In the genomic region with DNA sequence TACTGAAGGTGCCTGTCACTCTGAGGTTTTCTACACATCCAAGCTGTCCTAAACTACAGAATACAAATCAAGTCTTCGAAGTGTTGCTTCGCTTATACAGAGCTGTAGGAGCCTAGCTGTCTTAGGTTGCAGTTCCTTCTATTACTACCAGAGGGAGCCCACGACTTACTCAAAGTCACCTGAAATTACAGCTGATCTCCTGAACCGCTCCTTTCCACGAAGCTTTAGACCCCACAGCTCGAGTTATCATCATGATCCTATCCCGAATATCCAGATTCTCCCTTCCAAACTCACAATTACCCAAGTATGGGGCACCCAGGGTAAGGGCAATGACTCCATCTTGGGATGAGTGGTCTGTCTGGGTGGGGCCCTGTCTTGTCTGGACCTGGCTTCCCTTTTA, we compare ENCODE assay signal across 8 mouse cellular contexts. TPM values are rescaled to one million over a fixed set of nuclear protein-coding genes. Genes with fewer than 3 reads are reported as not detected.
DNase-seq lines count a peak whose midpoint lies in the region; ATAC-seq and TF ChIP-seq lines count a peak whose summit lies in the region.

No protein-coding gene starts in this region.

- TF ChIP-seq CTCF in E14TG2a.4 (conservative IDR thresholded peaks at IDR 0.05; ENCODE audit: low read length): peak; percentile 43

- no peak overlapping the region for H3K27ac ChIP-seq in midbrain, embryonic 13.5 days

- intact Hi-C loops in heart, postnatal 10 days (cut with DNase I): loop anchor here (2.0 kb wide), 1 partner anchor 343 kb away; no protein-coding TSS in a partner anchor

- peak; percentile 62 for DNase-seq in 416B (ENCODE audit: low read depth)
- DNase-seq in cerebellum, postnatal 36 days: peak; percentile 48 to 70
- DNase-seq in heart, postnatal 10 days: peak; percentile 55 to 63
- DNase-seq in layer of hippocampus, postnatal 10 days (ENCODE audit: low spot score in 2 of 2): peak; percentile 38 to 57
- no peak for DNase-seq in gastrocnemius, postnatal 10 days
- no peak for DNase-seq in gastrocnemius, adult 8-10 months (ENCODE audit: low spot score in 2 of 2)

- peak; percentile 43 for ATAC-seq in midbrain, embryonic 13.5 days

- peak overlapping the region; percentile 36; the same call in 1 of the 2 replicates for H3K9ac ChIP-seq in midbrain, embryonic 13.5 days (replicated peaks)

- H3K4me3 ChIP-seq in E14TG2a.4 (replicated peaks; ENCODE audit: low read length): no peak overlapping the region
- H3K4me3 ChIP-seq in midbrain, embryonic 13.5 days (replicated peaks): no peak overlapping the region

- 23% methylated on average over 7 of the region's 7 CpGs for whole genome bisulfite sequencing in midbrain, embryonic 13.5 days

- H3K9me3 ChIP-seq in E14TG2a.4 (ENCODE audit: low read length): no peaks in the 10 kb centered on the region
- H3K9me3 ChIP-seq in midbrain, embryonic 13.5 days: no peaks in the 10 kb centered on the region

- H3K27me3 ChIP-seq in E14TG2a.4 (ENCODE audit: insufficient read depth, low read length): peaks cover 12% of the 10 kb centered on the region
- H3K27me3 ChIP-seq in midbrain, embryonic 13.5 days: peaks cover 13% of the 10 kb centered on the region; the same call in 1 of the 2 replicates

- peaks cover 42% of the 10 kb centered on the region for H3K4me1 ChIP-seq in E14TG2a.4 (replicated peaks; ENCODE audit: low read depth, low read length)
- peaks cover 13% of the 10 kb centered on the region for H3K4me1 ChIP-seq in midbrain, embryonic 13.5 days (replicated peaks)

- H3K36me3 ChIP-seq in E14TG2a.4 (ENCODE audit: insufficient read depth, low read length): no peaks in the 10 kb centered on the region
- H3K36me3 ChIP-seq in midbrain, embryonic 13.5 days: no peaks in the 10 kb centered on the region

- peak overlapping the region; percentile 36 for H3K4me2 ChIP-seq in midbrain, embryonic 13.5 days (replicated peaks)

RNA-seq across cellular contexts. Expression of gene Fxyd2, which starts 12.3 kb away (rescaled TPM):
- total RNA-seq in heart, postnatal 10 days (2021): under 1 TPM; 0.60 to 0.92 TPM
- total RNA-seq in layer of hippocampus, postnatal 10 days (2021): 10 to 100 TPM in 1 of 2 experiments, 1 to 10 TPM in 1; 8.9 to 10.4 TPM
- 3.6 and 5.5 TPM in 2 replicates for polyA plus RNA-seq in midbrain, embryonic 13.5 days (2015; fragmentation: Nextera tagmentation; extraction: Ambion mirVana)
- total RNA-seq in gastrocnemius, postnatal 10 days (2021): 1 to 10 TPM; 1.4 to 1.6 TPM
- 1 to 10 TPM in 2 of 4 experiments, under 1 TPM in 1, not detected in 1; 0.88 to 3.6 (median 1.7) TPM for total RNA-seq in gastrocnemius, adult 8-10 months (2022)

RNA-seq across cellular contexts. Expression of gene Dscaml1, which starts 14.6 kb away (rescaled TPM):
- not detected for total RNA-seq in heart, postnatal 10 days (2021)
- 10 to 100 TPM; 67.0 to 72.6 TPM for total RNA-seq in layer of hippocampus, postnatal 10 days (2021)
- polyA plus RNA-seq in midbrain, embryonic 13.5 days (2015; fragmentation: Nextera tagmentation; extraction: Ambion mirVana): 8.4 and 9.5 TPM in 2 replicates
- under 1 TPM; 0.19 to 0.68 TPM for total RNA-seq in gastrocnemius, postnatal 10 days (2021)
- total RNA-seq in gastrocnemius, adult 8-10 months (2022): not detected

RNA-seq across cellular contexts. Expression of gene Fxyd6, which starts 41.8 kb away (rescaled TPM):
- 10 to 100 TPM; 25.5 to 31.0 TPM for total RNA-seq in heart, postnatal 10 days (2021)
- 100 to 1,000 TPM; 288 to 309 TPM for total RNA-seq in layer of hippocampus, postnatal 10 days (2021)
- polyA plus RNA-seq in midbrain, embryonic 13.5 days (2015; fragmentation: Nextera tagmentation; extraction: Ambion mirVana): 364 and 384 TPM in 2 replicates
- total RNA-seq in gastrocnemius, postnatal 10 days (2021): 10 to 100 TPM; 61.2 to 65.6 TPM
- total RNA-seq in gastrocnemius, adult 8-10 months (2022): 10 to 100 TPM; 42.6 to 50.9 (median 47.3) TPM

Comparison
In these comparisons a context has a peak if more than half of its experiments do, and no peak if none do; other contexts are left out.
1. DNase-seq: peak in 416B (single experiment), cerebellum, postnatal 36 days (2 of 2), heart, postnatal 10 days (2 of 2) and layer of hippocampus, postnatal 10 days (2 of 2); none in gastrocnemius, postnatal 10 days (single experiment) and gastrocnemius, adult 8-10 months (0 of 2).
2. RNA of gene Dscaml1, which starts 14.6 kb away (total RNA-seq): 67.0 to 72.6 TPM in layer of hippocampus, postnatal 10 days; 0.19 to 0.68 TPM in gastrocnemius, postnatal 10 days, not detected in heart, postnatal 10 days and not detected in gastrocnemius, adult 8-10 months; every median in the first group is over 10 times any median in the second.
3. RNA of gene Fxyd6, which starts 41.8 kb away (total RNA-seq): 288 to 309 TPM in layer of hippocampus, postnatal 10 days; 61.2 to 65.6 TPM in gastrocnemius, postnatal 10 days, 42.6 to 50.9 TPM in gastrocnemius, adult 8-10 months and 25.5 to 31.0 TPM in heart, postnatal 10 days; every median in the first group is over 4 times any median in the second.